Mouse (Mus musculus) midbrain, embryonic 16.5 days (tissue): ENCODE data around the gene Elmo2. TPM values are rescaled to one million over a fixed set of nuclear protein-coding genes. Genes with fewer than 3 reads are reported as not detected.

ENCODE experiments used
- ATAC-seq: fragments of 200-750 bp; cut with Nextera tagmentation; 2 replicates; pipeline ENCODE4 v1.8.0; 2017; ENCODE audit warnings: moderate TSS enrichment
- H3K27ac ChIP-seq: fragments of 300-500 bp; sonication (generic); 2 replicates; pipeline ENCODE4 v1.5.1; 2014; ENCODE audit warnings: mild to moderate bottlenecking, low read length, mixed read lengths
- H3K27me3 ChIP-seq: fragments of 300-500 bp; sonication (generic); 2 replicates; pipeline ENCODE4 v1.6.1; 2014; ENCODE audit warnings: low read depth, low read length, mixed read lengths; ENCODE audit not compliant: control insufficient read depth, insufficient read depth
- H3K36me3 ChIP-seq: fragments of 300-500 bp; sonication (generic); 2 replicates; pipeline ENCODE4 v1.6.1; 2014; ENCODE audit warnings: mild to moderate bottlenecking, low read length, moderate library complexity, mixed read lengths; ENCODE audit not compliant: control insufficient read depth, insufficient read depth
- H3K4me1 ChIP-seq: fragments of 300-500 bp; sonication (generic); 2 replicates; pipeline ENCODE4 v1.6.1; 2014; ENCODE audit warnings: mild to moderate bottlenecking, low read length, mixed read lengths; ENCODE audit not compliant: control insufficient read depth, insufficient read depth
- H3K4me2 ChIP-seq: fragments of 300-500 bp; sonication (generic); 2 replicates; pipeline ENCODE4 v1.6.1; 2014; ENCODE audit warnings: mild to moderate bottlenecking, low read length, mixed read lengths
- H3K4me3 ChIP-seq: fragments of 300-500 bp; sonication (generic); 2 replicates; pipeline ENCODE4 v1.5.1; 2014; ENCODE audit warnings: low read depth, mild to moderate bottlenecking, low read length, moderate library complexity, mixed read lengths
- H3K9ac ChIP-seq: fragments of 300-500 bp; sonication (generic); 2 replicates; pipeline ENCODE4 v1.6.1; 2014; ENCODE audit warnings: low read depth, low read length, mixed read lengths
- H3K9me3 ChIP-seq: fragments of 300-500 bp; sonication (generic); replicated peaks from 2 replicates; pipeline ENCODE4 v1.6.1; 2014; ENCODE audit warnings: mild to moderate bottlenecking, low read length, mixed read lengths; ENCODE audit not compliant: control insufficient read depth, poor library complexity, severe bottlenecking
- WGBS: fragments of 180-500 bp; shearing (Covaris S2); extraction: QIAGEN DNeasy Blood & Tissue Kit; methylation state at CpG from one replicate; pipeline ENCODE4 v1.1.7; 2014; 5-methylcytosine and 5-hydroxymethylcytosine counted together
- polyA plus RNA-seq: library from polyadenylated mRNA; unstranded; fragments of >200 nt; fragmentation: Nextera tagmentation; extraction: Ambion mirVana; gene quantifications from 2 replicates; pipeline ENCODE4 v1.2.1, GENCODE M21; 2015

Elmo2 gene
- polyA plus RNA-seq, 1 experiment from 2014 or later = 108 TPM

GRCm38 (mm10) chr2:165296571-165296970 is 29.7 kb downstream of the Elmo2 start:
- no peak overlapping the region for H3K27ac ChIP-seq
- H3K9ac ChIP-seq = no peak overlapping the region
- H3K4me2 ChIP-seq = no peak overlapping the region
- no peaks in the 10 kb centered on the region for H3K9me3 ChIP-seq
- WGBS = 87% methylated on average over 18 of the region's 18 CpGs
- H3K4me3 ChIP-seq = no peak overlapping the region
- no peaks in the 10 kb centered on the region for H3K27me3 ChIP-seq
- peaks cover 55% of the 10 kb centered on the region for H3K36me3 ChIP-seq
- ATAC-seq = no peak
- no peaks in the 10 kb centered on the region for H3K4me1 ChIP-seq

DNA sequence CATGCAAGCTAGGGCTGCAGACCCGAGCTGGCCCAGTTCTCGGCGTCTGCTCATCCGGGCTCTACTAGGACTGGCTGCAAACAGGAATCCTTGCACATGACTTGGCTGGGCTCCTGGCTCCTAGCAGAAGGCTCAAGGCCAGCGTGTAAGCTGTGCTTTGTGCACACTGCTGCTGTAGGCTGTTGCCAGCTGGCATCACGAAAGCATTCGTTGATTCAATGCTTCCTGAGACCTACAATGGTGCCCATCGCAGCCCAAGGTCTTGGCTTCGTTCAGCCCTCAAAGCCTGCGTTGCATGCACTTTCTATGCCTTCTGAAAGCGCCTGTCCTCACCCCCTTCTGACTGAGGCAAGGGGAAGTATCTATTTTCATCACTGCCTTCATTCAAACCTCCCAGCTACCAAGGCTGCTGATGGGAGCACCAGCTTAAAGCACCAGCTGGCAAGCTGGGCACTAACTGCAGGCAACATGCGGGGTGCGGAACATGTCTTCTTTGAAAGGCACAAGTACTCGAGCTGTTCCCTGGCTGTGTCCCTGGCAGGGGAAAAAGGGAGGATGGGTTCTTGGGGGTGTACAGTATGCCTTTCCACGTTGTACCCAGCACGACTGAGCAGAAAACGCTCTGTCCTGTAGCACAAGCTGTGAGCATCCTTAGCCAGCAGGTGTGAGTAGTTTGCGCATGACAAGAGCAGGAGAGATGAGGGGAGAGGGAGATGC is 37.8 kb downstream of the Elmo2 start:
- Histone ChIP-seq H3K9ac (peak overlapping the region; percentile 78), H3K27me3 (no peaks in the 10 kb centered on the region), H3K9me3 (no peaks in the 10 kb centered on the region), H3K4me1 (peaks cover 21% of the 10 kb centered on the region), H3K36me3 (peaks cover 22% of the 10 kb centered on the region), H3K27ac (peak overlapping the region; percentile 80), H3K4me3 (peak overlapping the region; percentile 59), H3K4me2 (peak overlapping the region; percentile 84)
- peak; percentile 86 for ATAC-seq
- 51% methylated on average over 18 of the region's 18 CpGs for WGBS

DNA sequence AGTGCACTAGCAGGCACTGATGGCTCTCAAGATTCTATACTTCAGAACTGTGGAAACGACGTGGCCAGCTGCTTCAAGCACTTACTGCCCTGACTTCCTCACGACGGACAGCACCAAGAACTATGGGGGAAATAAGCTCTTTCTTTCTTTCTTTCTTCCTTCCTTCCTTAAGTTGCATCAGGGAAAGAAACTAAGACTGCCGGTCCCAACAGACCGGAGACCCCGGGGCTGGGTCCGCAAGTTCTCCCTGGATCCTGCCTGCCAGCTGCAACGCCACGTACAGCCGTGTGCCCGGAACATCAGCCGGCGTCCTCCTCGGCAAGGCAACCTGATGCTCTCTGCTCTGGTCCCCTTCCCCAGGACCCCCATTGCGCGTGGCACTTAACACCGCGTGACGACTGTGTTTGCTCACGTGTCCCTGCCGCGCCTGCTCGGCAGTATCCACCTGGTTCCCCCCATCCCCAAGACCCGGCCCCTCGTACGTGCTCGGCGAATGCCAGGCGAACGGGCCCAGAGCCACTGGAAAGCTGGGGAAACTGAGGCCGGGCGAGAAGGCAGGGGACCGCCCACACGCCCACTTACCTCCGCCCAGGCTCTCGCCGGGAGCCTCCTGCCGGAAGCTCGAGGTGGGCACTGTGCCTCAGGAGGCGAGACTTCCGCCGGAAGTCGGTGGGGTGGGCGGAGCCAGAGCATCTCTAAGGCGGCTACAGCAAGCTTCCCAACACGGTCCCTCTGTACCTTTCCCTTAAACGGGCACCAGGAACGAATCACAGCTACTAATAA is 38.9 kb downstream of the Elmo2 start, which contains the start of gene Slc35c2:
Gene Slc35c2 (minus strand): TSS at position 668 of the 783 bp plus-strand sequence.
- peak; percentile 94 for ATAC-seq
- Histone ChIP-seq H3K9ac (peak within 1 kb of the TSS; percentile 78), H3K4me2 (peak within 1 kb of the TSS; percentile 84), H3K27me3 (no peaks in the 10 kb centered on the region), H3K4me3 (peak within 1 kb of the TSS; percentile 59), H3K27ac (peak within 1 kb of the TSS; percentile 80), H3K36me3 (peaks cover 18% of the 10 kb centered on the region), H3K4me1 (peaks cover 22% of the 10 kb centered on the region), H3K9me3 (no peaks in the 10 kb centered on the region)
- 1% methylated on average over 49 of the region's 49 CpGs for WGBS

DNA sequence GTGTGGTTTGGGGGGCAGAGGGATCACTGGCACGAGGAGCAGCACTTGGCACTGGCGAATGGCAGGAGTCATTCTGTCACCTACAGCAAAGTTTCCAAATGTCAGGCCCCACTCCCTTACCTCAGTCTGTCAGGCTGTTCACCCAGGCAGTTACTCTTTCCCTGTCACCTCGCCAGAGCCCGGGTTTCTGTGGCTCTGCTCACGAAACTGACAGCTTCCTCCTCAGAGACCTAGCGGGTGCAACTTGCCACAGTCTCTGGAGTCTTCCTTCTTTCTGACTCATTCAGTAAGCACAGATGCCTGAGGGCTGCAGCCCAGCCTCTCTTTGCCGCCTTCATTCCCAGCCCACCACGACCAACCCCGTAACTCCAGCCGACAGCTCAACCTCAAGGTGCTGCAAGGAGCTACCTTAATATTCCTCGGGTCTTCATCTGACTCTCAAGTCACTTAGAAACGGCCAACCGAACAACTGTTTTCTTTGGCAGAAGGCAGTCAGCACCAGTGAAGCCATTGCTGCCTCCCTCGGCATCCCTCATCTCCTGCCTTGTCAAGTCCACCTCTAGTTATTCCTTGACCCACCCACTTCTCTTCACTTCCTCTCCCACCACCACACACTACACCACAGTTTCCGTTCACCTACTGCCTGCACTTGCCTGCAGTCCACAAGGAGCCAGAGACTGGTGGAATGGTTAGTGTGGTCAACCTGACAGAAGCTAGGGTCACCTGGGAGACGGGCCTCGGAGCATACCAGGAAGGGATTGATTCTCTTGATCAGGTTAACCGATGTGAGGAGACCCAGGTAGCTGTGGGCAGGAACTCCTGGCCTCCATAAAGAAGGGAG is 39.7 kb downstream of the Elmo2 start:
- Histone ChIP-seq H3K4me1 (peaks cover 30% of the 10 kb centered on the region), H3K4me3 (peak overlapping the region; percentile 59), H3K27ac (no peak overlapping the region), H3K9me3 (no peaks in the 10 kb centered on the region), H3K4me2 (peak overlapping the region; percentile 84), H3K36me3 (peaks cover 14% of the 10 kb centered on the region), H3K27me3 (no peaks in the 10 kb centered on the region), H3K9ac (peak overlapping the region; percentile 78)
- 75% methylated on average over 18 of the region's 18 CpGs for WGBS
- no peak for ATAC-seq

DNA sequence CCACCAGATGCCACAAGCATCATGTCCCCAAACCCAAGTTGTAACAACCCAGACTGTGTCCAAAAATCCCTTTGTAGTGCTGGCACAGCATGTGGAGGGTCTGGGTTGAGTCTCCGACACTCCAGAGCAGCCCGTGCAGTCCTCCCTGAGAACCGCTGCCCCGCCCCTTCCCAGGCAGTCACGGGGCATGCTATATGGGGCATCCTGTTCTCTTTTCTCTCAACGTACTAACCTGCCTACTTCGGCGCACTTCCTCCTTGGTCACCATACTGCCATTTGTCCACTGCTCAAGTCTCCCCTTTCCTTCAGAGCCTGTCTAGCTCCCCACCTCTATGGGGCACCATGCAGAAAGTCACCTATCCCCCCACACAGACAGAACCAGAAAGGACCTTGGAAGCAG is 40.7 kb downstream of the Elmo2 start:
- no peaks in the 10 kb centered on the region for H3K27me3 ChIP-seq
- 91% methylated on average over 8 of the region's 8 CpGs for WGBS
- ATAC-seq = no peak

DNA sequence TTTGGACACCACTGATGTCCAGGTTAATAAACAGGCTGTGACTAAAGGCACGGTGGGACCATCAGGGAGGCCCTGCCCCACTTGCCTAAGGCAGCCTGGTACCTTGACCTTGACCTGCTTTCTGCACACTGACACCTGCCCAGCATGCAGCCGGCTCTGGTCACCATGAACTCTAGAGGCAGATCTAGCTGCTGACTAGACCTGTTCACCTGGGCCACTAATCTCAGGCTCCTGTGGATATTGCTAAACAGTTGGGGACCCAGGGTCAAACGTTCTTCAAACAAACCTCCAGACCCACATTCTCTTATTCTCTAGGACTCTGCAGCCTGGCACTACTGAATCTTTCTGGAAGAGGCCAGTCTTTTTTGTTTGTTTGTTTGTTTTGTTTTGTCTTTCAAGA is 41.2 kb downstream of the Elmo2 start:
- 88% methylated on average over 3 of the region's 3 CpGs for WGBS
- H3K27ac ChIP-seq = no peak overlapping the region
- peaks cover 4% of the 10 kb centered on the region for H3K36me3 ChIP-seq
- no peak overlapping the region for H3K9ac ChIP-seq
- peaks cover 36% of the 10 kb centered on the region for H3K4me1 ChIP-seq
- H3K27me3 ChIP-seq = no peaks in the 10 kb centered on the region
- ATAC-seq = no peak
- H3K4me3 ChIP-seq = no peak overlapping the region
- H3K4me2 ChIP-seq = no peak overlapping the region
- H3K9me3 ChIP-seq = no peaks in the 10 kb centered on the region

More for the DNA sequence above, 40.7 kb downstream of the Elmo2 start:
- Histone ChIP-seq H3K9ac (no peak overlapping the region), H3K4me1 (peaks cover 30% of the 10 kb centered on the region), H3K4me2 (no peak overlapping the region), H3K36me3 (peaks cover 10% of the 10 kb centered on the region), H3K27ac (no peak overlapping the region), H3K4me3 (no peak overlapping the region), H3K9me3 (no peaks in the 10 kb centered on the region)

GRCm38 (mm10) chr2:165284377-165284776 is 41.9 kb downstream of the Elmo2 start:
- H3K27ac ChIP-seq = no peak overlapping the region
- no peak overlapping the region for H3K4me2 ChIP-seq
- 94% methylated on average over 7 of the region's 7 CpGs for WGBS
- no peak for ATAC-seq
- H3K4me1 ChIP-seq = peaks cover 41% of the 10 kb centered on the region
- no peaks in the 10 kb centered on the region for H3K27me3 ChIP-seq
- no peak overlapping the region for H3K9ac ChIP-seq
- H3K4me3 ChIP-seq = no peak overlapping the region
- no peaks in the 10 kb centered on the region for H3K9me3 ChIP-seq
- H3K36me3 ChIP-seq = no peaks in the 10 kb centered on the region

GRCm38 (mm10) chr2:165283644-165284043 is 42.6 kb downstream of the Elmo2 start:
- Histone ChIP-seq H3K4me2 (no peak overlapping the region), H3K4me1 (peaks cover 44% of the 10 kb centered on the region)

More at GRCm38 (mm10) chr2:165283644-165284043, 42.6 kb downstream of the Elmo2 start:
- H3K36me3 ChIP-seq = no peaks in the 10 kb centered on the region
- no peak overlapping the region for H3K4me3 ChIP-seq
- no peak overlapping the region for H3K27ac ChIP-seq
- no peaks in the 10 kb centered on the region for H3K9me3 ChIP-seq
- H3K9ac ChIP-seq = no peak overlapping the region
- no peaks in the 10 kb centered on the region for H3K27me3 ChIP-seq
- no peak for ATAC-seq
- WGBS = 92% methylated on average over 3 of the region's 3 CpGs
